Mouse (Mus musculus): ENCODE measurements around the gene Akt2.

DNA sequence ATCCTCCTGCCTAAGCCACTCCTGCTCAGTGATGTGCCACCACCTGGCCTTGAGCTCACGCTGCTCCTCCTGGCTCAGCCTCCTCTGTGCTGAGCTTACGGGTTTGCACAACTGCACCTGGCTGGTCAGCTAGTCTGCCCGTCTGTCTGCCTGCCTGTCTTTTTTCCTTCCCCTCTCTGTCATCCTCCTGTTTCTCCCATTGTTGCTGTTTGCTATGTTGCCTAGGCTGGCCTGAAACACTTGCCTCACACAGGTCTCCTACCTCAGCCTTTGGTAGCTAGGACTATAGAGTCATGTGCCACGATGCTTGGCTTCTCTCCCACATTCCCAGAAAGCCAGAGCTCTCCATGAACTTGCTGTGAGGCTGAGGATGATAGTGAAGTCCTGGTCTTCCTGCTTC is 21.6 kb downstream of the Akt2 start:
- TF ChIP-seq POLR2A (IDR thresholded peaks at IDR 0.05; ENCODE audit: insufficient read depth, low read depth, low read length) (no peak), CTCF (IDR thresholded peaks at IDR 0.05; ENCODE audit: insufficient read depth, low read depth, low read length) (no peak)

All from olfactory bulb, adult 2 months (tissue).